Mouse (Mus musculus) C2C12 (cell line): ENCODE measurements around the gene Kif1bp. TPM values are rescaled to one million over a fixed set of nuclear protein-coding genes. Genes with fewer than 3 reads are reported as not detected.
A peak's percentile ranks its signal among the peaks of the same experiment; 100 is the strongest.
"Not testable (repeated sequence)": the region's sequence is repeated elsewhere in the genome, so short reads cannot be mapped to it uniquely, and the experiment has no call there.

Experiments
- H3K27me3 ChIP-seq: one replicate; pipeline ENCODE4 v1.6.1; 2011; ENCODE audit not compliant: control insufficient read depth, insufficient read depth, insufficient read length
- H3K36me3 ChIP-seq: one replicate; pipeline ENCODE4 v1.6.1; 2011; ENCODE audit not compliant: control insufficient read depth, insufficient read depth
- H3K4me3 ChIP-seq: one replicate; pipeline ENCODE4 v1.5.1; 2011; ENCODE audit warnings: mild to moderate bottlenecking, control low read depth; ENCODE audit not compliant: poor library complexity, insufficient read depth, severe bottlenecking
- H3K79me2 ChIP-seq: one replicate; pipeline ENCODE4 v1.6.1; 2011; ENCODE audit not compliant: control insufficient read depth, insufficient read depth
- H3K79me3 ChIP-seq: one replicate; pipeline ENCODE4 v1.6.1; 2011; ENCODE audit warnings: low read depth, control low read depth
- H3ac ChIP-seq: one replicate; pipeline ENCODE3; 2011; ENCODE audit warnings: low read depth; ENCODE audit not compliant: control insufficient read depth, insufficient read length
- CEBPB ChIP-seq: IDR thresholded peaks from one replicate; pipeline ENCODE4 v1.6.1; 2011; ENCODE audit warnings: low read depth, mild to moderate bottlenecking, control low read depth, moderate library complexity
- CTCF ChIP-seq: IDR thresholded peaks from one replicate; pipeline ENCODE4 v1.5.1; 2011; ENCODE audit not compliant: control insufficient read depth, insufficient read depth, insufficient read length
- FOSL1 ChIP-seq: IDR thresholded peaks from one replicate; pipeline ENCODE4 v1.8.0; 2011; ENCODE audit warnings: mild to moderate bottlenecking, low read length; ENCODE audit not compliant: poor library complexity, insufficient read depth, severe bottlenecking
- MAX ChIP-seq: IDR thresholded peaks from one replicate; pipeline ENCODE4 v1.6.1; 2011; ENCODE audit warnings: mild to moderate bottlenecking, control low read depth
- MYOD1 ChIP-seq: IDR thresholded peaks from one replicate; pipeline ENCODE4 v1.6.1; 2011; ENCODE audit warnings: low read depth; ENCODE audit not compliant: control insufficient read depth, insufficient read length
- MYOG ChIP-seq: IDR thresholded peaks from one replicate; pipeline ENCODE4 v1.6.1; 2011; ENCODE audit not compliant: control insufficient read depth, insufficient read length; ENCODE audit errors: extremely low read depth
- USF1 ChIP-seq: IDR thresholded peaks from one replicate; pipeline ENCODE4 v1.6.1; 2011; ENCODE audit warnings: low read depth, mild to moderate bottlenecking, control low read depth, moderate library complexity
- polyA plus RNA-seq: library from polyadenylated mRNA; unstranded; fragments of >200 nt; fragmentation: generic; extraction: Trizol; gene quantifications from one replicate; pipeline ENCODE4 v1.2.1, GENCODE M21; 2012; ENCODE audit warnings: missing spikeins

The Kif1bp gene
- polyA plus RNA-seq, 1 experiment = 21.5 TPM

DNA sequence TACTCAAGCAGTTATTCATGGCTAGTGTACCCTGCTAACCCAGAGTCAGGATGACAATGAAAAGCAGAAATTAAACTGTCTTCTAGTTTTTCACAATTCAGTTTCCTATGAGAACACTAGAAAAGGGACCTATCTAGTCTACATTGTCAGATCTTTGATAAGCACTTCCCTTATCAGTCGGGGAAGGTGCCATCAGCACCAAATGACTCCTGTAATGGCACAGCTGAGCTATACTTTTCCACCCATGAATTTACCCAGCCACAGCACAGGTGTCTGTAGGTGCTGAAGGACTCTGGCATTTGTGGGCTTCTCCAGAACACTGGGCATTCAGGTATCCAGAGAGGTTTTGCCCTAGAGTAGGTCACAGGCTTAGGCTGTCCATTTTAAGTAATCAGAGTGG, 5.0 kb upstream of the Kif1bp start:
- H3ac ChIP-seq = no peak overlapping the region
- H3K79me2 ChIP-seq = peaks cover 19% of the 10 kb centered on the region
- no peaks in the 10 kb centered on the region for H3K79me3 ChIP-seq
- no peaks in the 10 kb centered on the region for H3K27me3 ChIP-seq
- H3K4me3 ChIP-seq = no peak overlapping the region
- TF ChIP-seq CTCF (no peak), USF1 (no peak), MAX (no peak), CEBPB (no peak), MYOD1 (no peak), FOSL1 (no peak), MYOG (no peak)
- H3K36me3 ChIP-seq = peaks cover 90% of the 10 kb centered on the region

GRCm38 (mm10) chr10:62582701-62583100, 4.4 kb upstream of the Kif1bp start:
- H3K36me3 ChIP-seq = peaks cover 84% of the 10 kb centered on the region
- TF ChIP-seq CEBPB (no peak), FOSL1 (no peak), MYOD1 (no peak), USF1 (no peak), MAX (no peak), CTCF (no peak), MYOG (no peak)

DNA sequence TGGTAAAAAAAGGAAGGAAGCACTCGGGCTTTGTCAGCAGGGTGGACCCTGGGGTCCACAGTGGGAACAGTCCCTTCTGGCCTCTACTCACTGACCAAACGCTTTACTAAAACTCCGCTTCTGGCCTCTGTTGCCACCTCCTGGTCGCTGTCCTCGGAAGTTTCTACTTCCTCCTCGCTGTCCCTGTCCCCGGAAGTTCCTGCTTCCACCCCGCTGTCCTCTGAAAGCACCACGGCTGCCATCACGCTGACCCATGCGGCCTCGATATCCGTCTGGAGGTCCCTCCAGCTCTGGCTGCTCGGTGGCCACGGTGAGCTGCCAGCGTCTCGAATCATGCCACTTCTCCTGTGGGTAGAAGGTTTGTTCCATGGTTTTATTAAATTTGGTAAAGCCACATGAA, 4.0 kb upstream of the Kif1bp start:
- peaks cover 80% of the 10 kb centered on the region for H3K36me3 ChIP-seq
- peaks cover 7% of the 10 kb centered on the region for H3K79me3 ChIP-seq
- H3K27me3 ChIP-seq = no peaks in the 10 kb centered on the region
- peaks cover 21% of the 10 kb centered on the region for H3K79me2 ChIP-seq
- no peak overlapping the region for H3K4me3 ChIP-seq
- TF ChIP-seq MAX (no peak), MYOD1 (no peak), FOSL1 (no peak), CTCF (no peak), USF1 (no peak), CEBPB (no peak), MYOG (no peak)
- H3ac ChIP-seq = no peak overlapping the region

More at GRCm38 (mm10) chr10:62582701-62583100, 4.4 kb upstream of the Kif1bp start:
- Histone ChIP-seq H3K27me3 (no peaks in the 10 kb centered on the region), H3K79me2 (peaks cover 19% of the 10 kb centered on the region), H3K79me3 (peaks cover 2% of the 10 kb centered on the region), H3K4me3 (no peak overlapping the region), H3ac (no peak overlapping the region)

DNA sequence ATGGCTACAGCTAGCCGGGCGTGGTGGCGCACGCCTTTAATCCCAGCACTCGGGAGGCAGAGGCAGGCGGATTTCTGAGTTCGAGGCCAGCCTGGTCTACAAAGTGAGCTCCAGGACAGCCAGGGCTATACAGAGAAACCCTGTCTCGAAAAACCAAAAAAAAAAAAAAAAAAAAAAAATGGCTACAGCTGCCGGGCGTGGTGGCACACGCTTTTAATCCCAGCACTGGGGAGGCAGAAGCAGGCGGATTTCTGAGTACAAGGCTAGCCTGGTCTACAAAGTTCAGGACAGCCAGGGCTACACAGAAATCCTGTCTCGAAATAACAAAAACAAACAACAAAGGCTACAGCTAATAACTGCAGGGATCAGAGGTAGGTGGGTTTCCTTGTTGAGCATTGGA, 872 bp upstream of the Kif1bp start:
- H3K4me3 ChIP-seq, H3K27me3 ChIP-seq, H3ac ChIP-seq: not testable (repeated sequence)
- H3K79me2 ChIP-seq = peaks cover 30% of the 10 kb centered on the region
- H3K79me3 ChIP-seq = peaks cover 16% of the 10 kb centered on the region
- peaks cover 54% of the 10 kb centered on the region for H3K36me3 ChIP-seq

- Histone ChIP-seq H3K79me2 (peaks cover 28% of the 10 kb centered on the region), H3K79me3 (peaks cover 16% of the 10 kb centered on the region), H3K4me3 (peak overlapping the region; percentile 87), H3K27me3 (no peaks in the 10 kb centered on the region), H3K36me3 (peaks cover 49% of the 10 kb centered on the region), H3ac (peak overlapping the region; percentile 82)
- TF ChIP-seq MYOG (no peak), CEBPB (peak; percentile 69), MYOD1 (no peak), MAX (no peak), USF1 (no peak), CTCF (no peak), FOSL1 (no peak)
Observed at GRCm38 (mm10) chr10:62577673-62578337, 452 bp downstream of the Kif1bp start.

DNA sequence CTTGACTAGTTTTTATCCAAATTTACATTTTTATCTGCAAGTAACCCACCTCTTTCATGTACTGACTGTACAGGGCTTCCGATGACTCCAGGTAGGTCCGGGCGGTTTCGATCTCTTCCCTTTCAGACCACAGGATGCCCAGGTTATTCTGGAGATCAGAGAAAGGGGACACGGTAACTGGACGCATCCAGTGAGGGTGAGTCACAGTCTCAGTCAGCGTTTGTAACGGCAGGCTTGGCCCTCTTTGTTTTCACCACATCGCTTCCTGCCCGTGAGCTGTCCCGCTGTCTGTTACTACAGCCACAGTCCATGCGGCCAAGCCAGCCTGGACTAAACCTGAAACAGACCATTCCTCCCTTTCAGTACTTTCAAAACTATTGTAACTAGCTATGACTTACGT, 3.3 kb downstream of the Kif1bp start:
- Histone ChIP-seq H3ac (no peak overlapping the region), H3K27me3 (no peaks in the 10 kb centered on the region), H3K79me2 (peaks cover 28% of the 10 kb centered on the region), H3K36me3 (peaks cover 41% of the 10 kb centered on the region), H3K4me3 (no peak overlapping the region), H3K79me3 (peaks cover 16% of the 10 kb centered on the region)
- no peak for TF ChIP-seq MYOD1
- TF ChIP-seq MAX = no peak
- TF ChIP-seq FOSL1 = no peak
- no peak for TF ChIP-seq CEBPB
- no peak for TF ChIP-seq USF1
- no peak for TF ChIP-seq CTCF
- TF ChIP-seq MYOG = no peak
